Mouse (Mus musculus) frontal cortex, postnatal 25 days (tissue): ENCODE results near the gene Atxn7.
A peak's percentile ranks its signal among the peaks of the same experiment; 100 is the strongest.
"Not testable (repeated sequence)": the region's sequence is repeated elsewhere in the genome, so short reads cannot be mapped to it uniquely, and the experiment has no call there.

Experiments
- DNase-seq, 2 experiments: peaks; one replicate each; pipeline ENCODE4 v3.0.0; 2022; ENCODE audit warnings: low spot score in 2 of 2

Gene Atxn7

GRCm38 (mm10) chr14:13961401-13962112 is at the start of gene Atxn7, which contains the start of gene Thoc7:
Gene Atxn7 (plus strand): TSS chr14:13961440.
Gene Thoc7 (minus strand): TSS chr14:13961852.
- DNase-seq, result peak in 1 of 2 experiments; percentile 16

- DNase-seq, result no peak
These were observed 46.7 kb upstream of the Atxn7 start, which contains the start of gene Gm281 for GRCm38 (mm10) chr14:13914387-13915082. Gene Gm281 (minus strand): TSS chr14:13914478.

- DNase-seq, result no peak
These were observed 46.0 kb upstream of the Atxn7 start for GRCm38 (mm10) chr14:13915207-13915606.

DNA sequence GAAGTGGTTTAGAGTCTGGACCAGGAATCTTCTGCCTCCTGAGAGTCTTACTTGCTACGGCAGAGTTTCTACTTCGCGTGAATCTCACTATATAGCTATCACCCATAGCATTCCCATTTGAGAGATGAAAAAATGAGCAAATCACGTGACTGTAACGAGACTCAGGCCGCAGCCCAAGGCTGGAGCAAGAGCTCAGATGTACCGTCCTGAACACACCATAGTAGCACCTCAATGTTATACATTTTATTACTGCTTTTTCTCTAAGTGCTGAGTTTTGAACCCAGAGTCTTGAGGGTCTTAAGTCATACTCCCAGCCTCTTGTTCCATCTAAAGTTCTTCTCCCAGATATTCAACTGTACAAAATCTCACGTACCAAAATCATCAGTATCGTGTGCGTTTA is 44.0 kb upstream of the Atxn7 start:
- no peak for DNase-seq

GRCm38 (mm10) chr14:13917630-13918029 is 43.6 kb upstream of the Atxn7 start:
- peak in 1 of 2 experiments; percentile 46 for DNase-seq

- no peak for DNase-seq
These were observed 27.8 kb upstream of the Atxn7 start for GRCm38 (mm10) chr14:13933290-13934051.

DNA sequence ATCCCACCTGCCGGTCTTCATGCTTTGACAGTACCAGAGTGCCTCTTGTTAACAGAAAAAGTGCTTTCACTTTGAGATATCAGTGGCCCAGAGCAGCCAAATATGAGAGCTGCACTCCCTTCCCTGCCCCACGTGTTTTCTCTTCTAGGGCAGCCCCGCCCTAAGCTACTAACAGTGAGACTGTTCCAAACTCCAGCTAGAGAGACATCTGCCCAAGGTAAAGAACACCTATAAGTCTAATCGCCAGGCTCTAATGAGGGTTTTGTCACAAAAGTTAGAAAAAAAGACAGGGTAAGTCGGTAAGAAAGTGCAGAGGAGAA is 27.2 kb upstream of the Atxn7 start:
- DNase-seq, result no peak

- no peak for DNase-seq
These were observed 16.6 kb upstream of the Atxn7 start for GRCm38 (mm10) chr14:13944686-13945085.

GRCm38 (mm10) chr14:13948345-13948744 is 12.9 kb upstream of the Atxn7 start:
- DNase-seq, result no peak

- no peak for DNase-seq
These were observed 10.8 kb upstream of the Atxn7 start for GRCm38 (mm10) chr14:13950401-13950800.

- DNase-seq, result not testable (repeated sequence)
These were observed 9.1 kb upstream of the Atxn7 start for GRCm38 (mm10) chr14:13952151-13952550.

GRCm38 (mm10) chr14:13960079-13960478 is 1.2 kb upstream of the Atxn7 start:
- no peak for DNase-seq

DNA sequence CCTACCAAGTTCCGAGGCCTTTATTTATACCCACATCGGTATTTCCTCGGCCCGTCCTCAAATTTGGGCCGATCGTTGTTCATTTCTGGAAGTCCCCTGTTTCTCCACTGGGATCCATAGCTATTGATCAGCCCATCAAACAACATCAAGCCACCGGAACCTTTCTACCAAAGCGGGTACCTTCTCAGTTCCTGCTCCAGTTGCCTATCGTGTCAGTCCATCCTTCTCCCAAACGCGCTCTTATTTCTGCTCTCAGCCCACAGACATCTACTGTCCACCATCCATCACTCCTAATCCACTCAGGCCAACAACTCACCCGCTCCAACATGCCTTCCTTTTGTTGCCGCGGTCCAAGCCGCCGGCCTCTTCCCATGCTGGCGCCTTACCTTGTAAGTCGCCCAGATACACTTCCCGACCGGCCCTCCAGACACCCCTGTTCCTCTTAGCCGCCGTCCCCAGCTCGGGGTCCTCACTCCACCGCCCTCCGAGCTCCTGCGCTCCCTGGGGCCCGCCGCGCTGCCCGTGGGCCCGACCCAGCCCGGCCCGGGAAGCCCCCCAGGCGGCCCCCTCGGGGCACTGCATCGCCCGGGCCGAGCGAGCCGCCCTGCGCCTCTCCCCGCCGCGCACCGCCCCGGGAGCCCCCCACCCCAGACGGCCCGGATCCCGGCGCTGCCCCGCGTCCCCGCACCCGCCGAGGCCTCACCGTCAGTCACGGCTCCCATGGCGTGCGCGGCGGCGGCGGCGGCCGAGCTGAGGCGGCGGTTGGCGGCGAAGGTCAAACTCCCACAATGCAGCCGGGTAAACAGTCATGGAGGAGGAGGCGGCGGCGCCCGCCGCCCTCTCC is 536 bp upstream of the Atxn7 start:
- peak; percentile 26 to 30 for DNase-seq

DNA sequence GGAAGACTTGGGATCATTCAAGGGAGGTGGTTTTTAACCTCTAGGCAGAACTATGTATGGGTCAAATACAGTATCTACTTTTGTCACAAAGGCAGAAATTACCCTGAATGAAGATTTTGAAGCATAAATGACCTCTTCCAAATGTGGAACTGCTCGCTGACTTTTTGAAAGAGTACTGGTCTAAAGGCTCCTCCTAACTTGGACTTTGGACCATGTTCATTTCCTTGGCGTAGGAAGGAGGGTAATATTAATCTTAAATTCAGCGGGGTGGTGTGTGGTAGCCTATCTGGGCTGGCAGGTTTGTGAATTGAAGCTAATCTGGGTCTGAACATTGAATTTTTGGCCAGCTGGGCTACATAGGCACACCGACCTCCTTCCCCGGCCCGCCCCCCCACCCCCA is 1.2 kb downstream of the Atxn7 start:
- DNase-seq, result no peak

DNA sequence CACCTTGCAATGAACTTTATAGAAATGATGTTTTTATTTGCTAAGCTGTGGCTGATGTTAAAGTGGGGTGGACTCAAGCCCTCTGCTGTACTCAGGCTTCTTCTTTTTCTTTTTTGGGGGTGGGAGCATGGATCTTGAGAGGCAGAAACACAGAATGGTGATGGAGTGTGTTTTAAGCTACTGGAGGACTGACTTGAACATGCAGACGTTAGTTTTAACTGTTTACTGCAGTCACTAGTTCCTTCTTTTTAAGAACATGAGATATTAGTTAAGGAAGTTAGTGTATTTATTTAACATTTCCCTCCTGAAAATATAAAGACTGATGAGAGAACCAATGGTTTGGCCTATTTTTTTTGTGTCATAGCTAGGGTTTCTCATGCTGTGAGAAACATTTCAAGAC is 2.3 kb downstream of the Atxn7 start:
- DNase-seq, result no peak

DNA sequence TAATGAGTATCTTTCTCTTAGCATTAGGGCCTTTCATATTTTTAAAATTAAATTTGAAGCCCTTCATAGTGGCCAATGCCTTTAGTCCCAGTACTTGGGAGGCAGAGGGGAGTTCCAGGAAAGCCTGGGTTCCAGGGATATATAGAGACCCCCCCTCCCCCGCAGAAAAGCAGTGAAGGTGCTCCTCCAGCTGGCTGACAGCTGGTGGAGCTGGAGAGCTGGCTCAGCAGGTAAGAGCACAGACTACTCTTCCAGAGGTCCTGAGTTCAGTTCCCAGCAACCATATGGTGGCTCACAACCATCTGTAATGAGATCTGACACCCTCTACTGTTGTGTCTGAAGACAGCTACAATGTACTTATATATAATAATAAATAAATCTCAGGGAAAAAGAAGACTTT is 6.4 kb downstream of the Atxn7 start:
- DNase-seq, result no peak

DNA sequence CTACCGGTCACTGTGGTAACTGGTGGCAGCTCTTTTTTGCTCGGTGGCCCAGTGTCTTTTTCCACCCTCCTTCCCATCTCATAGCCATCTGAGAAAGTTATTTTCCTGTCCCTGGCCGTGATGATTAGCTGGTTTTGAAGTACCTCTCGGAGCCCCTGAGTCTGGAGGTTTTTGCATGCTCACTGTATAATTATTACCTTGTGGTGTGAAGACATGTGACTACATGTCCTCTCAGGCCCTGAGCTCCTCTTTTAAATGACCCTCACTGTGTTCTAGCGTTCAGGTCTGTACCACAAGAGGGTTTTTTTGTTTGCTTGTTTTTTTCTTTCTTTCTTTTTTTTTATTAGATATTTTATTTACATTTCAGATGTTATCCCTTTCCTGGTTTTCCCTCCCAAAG is 7.2 kb downstream of the Atxn7 start:
- DNase-seq, result no peak

- no peak for DNase-seq
These were observed 9.3 kb downstream of the Atxn7 start for GRCm38 (mm10) chr14:13970513-13970912.

DNA sequence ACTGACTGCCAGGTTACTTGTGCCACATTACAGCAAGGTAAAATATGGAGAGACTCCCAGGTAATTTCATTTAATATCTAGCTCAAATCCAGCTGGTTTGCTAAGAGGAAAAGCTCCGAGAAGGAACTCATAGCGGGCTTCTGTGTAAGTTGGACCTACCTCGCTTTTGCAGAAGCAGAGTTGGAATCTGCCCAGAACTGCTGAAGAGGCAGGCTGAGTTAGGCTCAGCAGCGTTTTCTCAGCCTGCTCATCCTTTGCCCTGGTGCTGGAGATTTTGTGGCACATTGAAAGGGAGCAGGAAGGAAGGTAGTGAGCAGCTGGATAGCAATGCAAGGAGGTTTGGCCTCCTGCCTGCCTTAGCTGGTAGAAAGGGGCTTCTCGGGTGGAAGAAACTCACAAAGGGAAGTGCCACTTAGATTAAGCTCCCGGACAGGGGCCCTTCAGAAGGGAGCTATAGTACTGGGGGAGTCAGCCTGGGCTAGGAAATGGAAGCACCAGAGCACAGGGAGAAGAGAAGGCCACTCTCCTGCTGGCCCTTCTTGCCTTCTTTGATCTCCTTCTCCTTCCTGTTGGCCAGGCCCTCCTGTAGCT is 10.5 kb downstream of the Atxn7 start:
- no peak for DNase-seq

GRCm38 (mm10) chr14:13977498-13977897 is 16.3 kb downstream of the Atxn7 start:
- DNase-seq, result no peak

DNA sequence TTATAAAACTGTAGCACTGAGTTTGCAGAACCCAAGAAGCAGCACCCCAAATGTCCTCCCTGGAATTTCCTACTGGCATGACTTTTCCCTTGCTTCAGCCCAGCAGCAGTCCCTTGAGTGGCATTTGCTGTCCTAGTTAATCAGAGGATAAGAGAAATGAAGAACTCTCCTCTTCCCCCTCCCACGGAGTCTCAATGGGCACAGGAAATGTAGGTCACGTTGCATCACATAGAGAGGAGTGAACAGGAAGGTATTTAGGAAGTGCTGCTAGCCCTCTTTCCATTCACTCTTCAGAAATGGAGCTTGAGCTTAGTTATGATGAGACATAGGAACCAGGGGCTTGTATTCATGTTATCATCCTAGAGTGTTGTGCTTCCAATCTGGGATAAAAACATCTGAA is 20.0 kb downstream of the Atxn7 start:
- DNase-seq, result no peak
